Mouse (Mus musculus) ES-E14 (cell line): Measurements from ENCODE around the gene Baiap2. TPM values are rescaled to one million over a fixed set of nuclear protein-coding genes. Genes with fewer than 3 reads are reported as not detected.

Source experiments
- DNase-seq: peaks from one replicate; pipeline ENCODE4 v3.0.0-alpha.2; 2013; ENCODE audit warnings: low read depth, low spot score
- H3K27ac ChIP-seq: 2 replicates; pipeline ENCODE4 v1.5.1; 2012; ENCODE audit warnings: low read depth, mild to moderate bottlenecking, low read length, moderate library complexity, mixed read lengths; ENCODE audit not compliant: poor library complexity, insufficient read depth, severe bottlenecking
- H3K36me3 ChIP-seq: 2 replicates; pipeline ENCODE4 v1.6.1; 2012; ENCODE audit warnings: mild to moderate bottlenecking, low read length, moderate library complexity, mixed read lengths; ENCODE audit not compliant: control insufficient read depth, poor library complexity, insufficient read depth, severe bottlenecking
- H3K4me1 ChIP-seq, 2 experiments: fragments of 150-350 bp in 1 of 2; sonication (generic) in 1 of 2; 2 replicates each; pipeline ENCODE4 v1.6.1; 2012; ENCODE audit warnings: low read length in 2 of 2, mild to moderate bottlenecking in 1 of 2, mixed read lengths in 1 of 2; ENCODE audit not compliant: control insufficient read depth in 2 of 2, insufficient read depth in 2 of 2, poor library complexity in 1 of 2
- H3K4me3 ChIP-seq, 2 experiments: fragments of 150-350 bp in 1 of 2; sonication (generic) in 1 of 2; 2 replicates each; pipeline ENCODE4 v1.5.1; 2012; ENCODE audit warnings: low read length in 2 of 2, low read depth in 1 of 2, mild to moderate bottlenecking in 1 of 2, mixed read lengths in 1 of 2; ENCODE audit not compliant: insufficient read depth in 1 of 2, poor library complexity in 1 of 2, severe bottlenecking in 1 of 2
- H3K9ac ChIP-seq: 2 replicates; pipeline ENCODE4 v1.6.1; 2012; ENCODE audit warnings: low read depth, mild to moderate bottlenecking, low read length, mixed read lengths; ENCODE audit not compliant: poor library complexity, insufficient read depth, severe bottlenecking
- H3K9me3 ChIP-seq: fragments of 150-350 bp; sonication (generic); 2 replicates; pipeline ENCODE4 v1.6.1; 2012; ENCODE audit warnings: low read depth, mild to moderate bottlenecking, low read length; ENCODE audit not compliant: control insufficient read depth, insufficient read depth
- CHD2 ChIP-seq: IDR thresholded peaks from 2 replicates; pipeline ENCODE4 v1.6.1; 2014; ENCODE audit warnings: mild to moderate bottlenecking, low read depth, low read length, inconsistent platforms
- HCFC1 ChIP-seq: IDR thresholded peaks from 2 replicates; pipeline ENCODE4 v1.6.1; 2012; ENCODE audit warnings: low read length, inconsistent platforms, borderline replicate concordance; ENCODE audit not compliant: insufficient read depth
- MAFK ChIP-seq: IDR thresholded peaks from 2 replicates; pipeline ENCODE4 v1.6.1; 2014; ENCODE audit warnings: mild to moderate bottlenecking, low read depth, low read length, inconsistent platforms; ENCODE audit not compliant: insufficient read depth
- ZC3H11A ChIP-seq: IDR thresholded peaks from 2 replicates; pipeline ENCODE4 v1.6.1; 2012; ENCODE audit warnings: low read depth, mild to moderate bottlenecking, inconsistent platforms, low read length, borderline replicate concordance
- ZNF384 ChIP-seq: IDR thresholded peaks from 2 replicates; pipeline ENCODE4 v1.6.1; 2012; ENCODE audit warnings: low read depth, low read length, inconsistent platforms
- in situ Hi-C, 2 experiments: fragments of 600-800 bp; cut with MboI; formaldehyde crosslinking; loops; one replicate each; pipeline ENCODE4 v1.15.1; 2025; ENCODE audit warnings: low sequenced_read_pairs in 2 of 2, inconsistent platforms in 1 of 2; ENCODE audit not compliant: unreplicated experiment in 2 of 2
- total RNA-seq: library from RNA; depleted of rRNA; stranded (reverse); fragments of 300-350 nt; gene quantifications from 2 replicates; pipeline ENCODE4 v1.2.3, GENCODE M21; 2012

Baiap2 gene
- total RNA-seq, 1 experiment, result 23.3 TPM

DNA sequence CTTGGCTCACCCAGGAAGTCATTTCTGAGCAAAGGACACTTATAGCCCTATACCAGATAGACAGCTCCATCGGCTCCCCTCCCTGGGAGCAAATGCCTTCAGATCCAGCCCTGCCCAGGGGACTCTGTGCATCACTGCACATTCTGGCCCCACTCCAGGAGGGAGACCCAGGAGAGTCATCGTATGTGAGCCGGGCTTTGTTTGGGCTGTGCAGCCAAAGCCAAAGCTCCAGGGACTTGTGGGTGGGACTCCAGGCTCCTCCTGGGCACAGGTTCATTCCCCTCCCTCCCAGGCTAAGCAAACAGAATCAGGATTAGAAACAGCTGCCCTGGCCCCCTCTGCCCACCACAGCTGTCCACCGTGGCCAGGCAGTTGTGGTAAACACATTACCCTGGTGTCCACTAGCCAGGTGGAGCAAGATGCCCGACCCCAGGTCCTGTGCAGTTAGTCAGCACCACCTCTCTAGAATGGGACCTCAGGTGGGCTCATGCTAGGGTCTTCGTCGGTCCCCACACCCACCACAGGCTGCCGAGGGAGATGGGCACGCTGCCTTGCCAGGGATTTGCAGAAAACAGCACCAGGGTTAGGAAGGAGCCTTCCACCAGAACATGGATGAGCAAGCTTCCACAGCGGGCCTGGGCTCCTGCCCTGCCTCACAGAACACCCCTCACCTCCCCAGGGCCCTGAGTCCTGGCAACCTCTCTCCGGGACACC, 103.4 kb downstream of the Baiap2 start:
- no peak for DNase-seq
- Histone ChIP-seq H3K9ac (no peak overlapping the region), H3K9me3 (no peaks in the 10 kb centered on the region), H3K4me1 (peaks cover 1 to 11% of the 10 kb centered on the region in 2 experiments; a peak in 2 of 4 replicates), H3K36me3 (no peaks in the 10 kb centered on the region), H3K4me3 (peak overlapping the region; percentile 61 to 76; a peak in 2 of 4 replicates), H3K27ac (no peak overlapping the region)
- in situ Hi-C loops, result no loop called here
- TF ChIP-seq MAFK (no peak), ZNF384 (no peak), HCFC1 (no peak), ZC3H11A (no peak), CHD2 (no peak)

DNA sequence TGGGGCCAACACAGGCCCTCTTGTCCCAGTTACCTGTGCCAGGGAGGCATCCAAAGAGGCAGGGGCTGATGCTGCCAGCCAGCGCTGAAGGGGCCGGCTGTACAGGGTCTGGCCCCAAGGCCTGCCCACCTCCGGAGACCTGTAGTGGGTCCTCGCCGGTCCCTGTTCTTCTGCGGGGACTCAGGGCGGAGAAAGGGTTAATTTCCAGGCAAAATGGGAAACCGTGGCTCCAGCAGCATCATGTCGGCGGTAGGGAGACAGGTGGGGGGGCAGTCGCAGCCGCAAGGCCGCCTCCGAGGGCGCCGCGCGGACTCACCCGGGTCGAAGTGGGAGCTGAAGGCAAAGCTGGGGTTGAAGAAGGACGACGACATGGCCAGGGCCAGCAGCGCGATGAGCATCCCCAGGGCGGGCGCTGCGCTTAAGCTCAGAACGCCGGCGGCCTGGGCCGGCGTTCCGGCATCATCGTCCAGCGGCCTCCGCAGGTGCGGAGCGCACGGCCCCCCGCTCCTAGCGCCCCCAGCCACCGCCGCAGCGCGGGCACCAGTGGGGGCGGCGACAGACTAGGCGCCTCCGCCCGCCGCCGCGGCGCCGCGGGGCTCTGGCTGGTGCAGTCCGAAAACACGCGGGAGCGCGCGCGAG, 104.1 kb downstream of the Baiap2 start, which contains the start of gene Aatk:
Aatk (minus strand) TSS at position 615 of the 639 bp plus-strand sequence.
- Histone ChIP-seq H3K9me3 (no peaks in the 10 kb centered on the region), H3K36me3 (no peaks in the 10 kb centered on the region), H3K4me1 (peaks cover 1 to 13% of the 10 kb centered on the region in 2 experiments; a peak in 2 of 4 replicates), H3K4me3 (peak within 1 kb of the TSS; percentile 61 to 76), H3K27ac (no peak within 1 kb of the TSS), H3K9ac (peak within 1 kb of the TSS; percentile 66)
- TF ChIP-seq CHD2, result no peak
- no peak for TF ChIP-seq ZNF384
- TF ChIP-seq MAFK, result no peak
- no peak for TF ChIP-seq HCFC1
- TF ChIP-seq ZC3H11A, result no peak
- in situ Hi-C loops, result no loop called here
- DNase-seq, result no peak

DNA sequence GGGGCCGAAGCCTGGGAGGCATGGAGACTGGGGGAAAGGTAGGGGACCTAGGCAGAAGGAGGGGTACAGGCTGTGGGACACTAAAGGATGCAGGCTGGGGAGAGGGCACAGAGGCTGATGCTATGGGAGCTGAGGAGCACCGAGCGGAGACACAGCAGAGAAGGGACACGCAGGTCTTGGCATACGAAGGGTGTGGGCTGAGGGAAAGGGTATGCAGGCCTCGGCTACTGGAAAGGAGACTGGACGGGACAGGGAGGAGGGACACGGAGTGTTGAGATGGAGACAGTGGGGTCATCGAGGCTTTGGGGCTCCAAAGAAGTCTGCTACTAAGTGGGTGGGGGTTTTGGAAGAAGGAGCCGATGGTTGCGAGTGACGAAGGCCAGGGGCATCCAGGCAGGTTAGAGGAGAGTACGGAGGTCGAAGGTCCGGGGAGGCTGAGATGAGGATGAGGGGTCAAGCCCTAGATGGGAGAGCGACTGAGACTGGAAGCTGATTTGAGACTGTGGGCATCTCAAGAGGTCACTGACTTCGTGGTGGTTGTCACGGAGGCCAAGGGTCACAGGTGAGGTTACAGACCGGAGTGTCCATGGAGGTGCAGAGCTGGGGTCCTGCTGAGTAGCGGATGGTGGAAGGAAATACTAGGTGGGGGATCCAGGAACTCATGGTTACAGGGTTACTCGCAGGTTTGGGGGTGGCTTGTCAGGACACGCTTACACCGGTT, 105.1 kb downstream of the Baiap2 start:
- in situ Hi-C loops, result no loop called here
- no peak for DNase-seq
- no peaks in the 10 kb centered on the region for H3K9me3 ChIP-seq
- TF ChIP-seq MAFK (no peak), ZC3H11A (no peak), HCFC1 (no peak), CHD2 (no peak), ZNF384 (no peak)
- H3K4me3 ChIP-seq, result peak overlapping the region; percentile 36 to 76; a peak in 2 of 4 replicates
- no peaks in the 10 kb centered on the region for H3K36me3 ChIP-seq
- H3K9ac ChIP-seq, result no peak overlapping the region
- peaks cover 1 to 13% of the 10 kb centered on the region in 2 experiments; a peak in 2 of 4 replicates for H3K4me1 ChIP-seq
- H3K27ac ChIP-seq, result no peak overlapping the region

DNA sequence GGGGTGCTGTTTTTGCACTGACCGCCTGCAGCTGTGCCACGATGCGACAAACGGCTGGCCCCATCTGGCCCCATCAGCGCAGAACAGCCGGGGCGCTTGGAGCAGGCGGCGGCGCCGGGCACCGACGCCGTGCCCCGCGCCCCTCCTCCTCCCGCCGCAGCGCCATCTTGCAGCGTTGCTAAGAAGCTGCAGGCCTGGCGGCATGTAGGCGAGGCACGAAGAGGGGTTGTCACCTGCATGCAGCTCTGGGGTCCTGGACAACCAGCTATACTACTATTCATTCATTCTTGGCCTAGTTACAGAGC, 105.6 kb downstream of the Baiap2 start:
- peaks cover 1 to 13% of the 10 kb centered on the region in 2 experiments; a peak in 2 of 4 replicates for H3K4me1 ChIP-seq

More for the DNA sequence above, 105.6 kb downstream of the Baiap2 start:
- no peaks in the 10 kb centered on the region for H3K9me3 ChIP-seq
- no peak overlapping the region for H3K27ac ChIP-seq
- no peaks in the 10 kb centered on the region for H3K36me3 ChIP-seq
- in situ Hi-C loops, result no loop called here
- no peak for DNase-seq
- TF ChIP-seq CHD2 (no peak), ZC3H11A (no peak), ZNF384 (no peak), HCFC1 (no peak), MAFK (no peak)
- no peak overlapping the region for H3K9ac ChIP-seq
- H3K4me3 ChIP-seq, result peak overlapping the region; percentile 4 to 14; a peak in 2 of 4 replicates
